Mouse (Mus musculus) megakaryocyte-erythroid progenitor cell, adult 5-6 weeks (primary cell): ENCODE results near the gene D430041D05Rik. TPM values are rescaled to one million over a fixed set of nuclear protein-coding genes. Genes with fewer than 3 reads are reported as not detected.

Source experiments
- ATAC-seq: replicated peaks from 2 replicates; pipeline ENCODE4 v1.8.0; 2016; ENCODE audit warnings: mild to moderate bottlenecking, inconsistent platforms; ENCODE audit not compliant: severe bottlenecking, poor library complexity, low FRiP score, low TSS enrichment
- total RNA-seq, 2 experiments: library from RNA; stranded (forward) in 1 of 2; stranded (reverse) in 1 of 2; fragments of 200-1000, 215-1000 nt in 1 of 2; fragments of >200 nt in 1 of 2; fragmentation: Nextera tagmentation in 1 of 2; gene quantifications; 2 replicates each; pipeline ENCODE4 v1.2.3; 2014 to 2017

The D430041D05Rik gene
- total RNA-seq, 2 experiments from 2014 or later, result not detected

DNA sequence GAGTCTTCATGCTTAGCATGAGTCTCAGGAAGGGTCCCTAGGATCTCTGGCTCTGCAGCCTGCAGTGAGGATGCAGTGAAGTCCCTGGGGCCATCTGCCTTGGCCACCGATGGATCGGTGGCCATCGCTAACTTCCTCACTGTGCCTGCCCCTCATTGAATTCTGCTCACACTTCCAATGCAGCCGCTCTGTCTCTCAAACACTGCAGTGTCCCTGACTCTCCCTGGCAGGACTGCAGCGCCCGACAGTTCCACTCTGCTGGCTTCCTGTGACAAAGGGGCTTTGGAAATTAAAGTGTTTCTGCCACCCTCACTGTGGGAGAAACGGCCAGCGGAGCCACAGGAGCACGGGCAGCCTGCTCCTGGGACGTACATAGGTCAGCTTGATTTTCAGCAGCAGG is 192.7 kb downstream of the D430041D05Rik start:
- no peak for ATAC-seq

DNA sequence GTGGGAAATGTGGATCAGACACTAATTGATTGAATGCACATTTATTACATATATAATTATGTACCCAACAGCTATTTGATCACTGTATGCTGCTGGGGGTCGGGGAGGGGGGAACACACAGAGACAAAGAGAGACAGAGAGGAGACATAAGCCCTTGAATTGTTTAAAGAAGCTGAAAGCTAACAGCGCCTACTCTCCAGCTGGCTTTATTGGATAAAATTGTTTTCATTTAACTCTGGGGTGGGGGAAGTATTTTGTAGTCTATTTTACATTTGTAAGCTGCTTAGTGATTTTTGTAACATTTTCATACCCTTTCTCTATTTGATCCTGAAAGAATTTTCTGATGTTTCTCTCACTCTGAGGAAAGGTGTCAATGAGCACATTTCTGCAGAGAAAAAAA is 201.4 kb downstream of the D430041D05Rik start:
- no peak for ATAC-seq

DNA sequence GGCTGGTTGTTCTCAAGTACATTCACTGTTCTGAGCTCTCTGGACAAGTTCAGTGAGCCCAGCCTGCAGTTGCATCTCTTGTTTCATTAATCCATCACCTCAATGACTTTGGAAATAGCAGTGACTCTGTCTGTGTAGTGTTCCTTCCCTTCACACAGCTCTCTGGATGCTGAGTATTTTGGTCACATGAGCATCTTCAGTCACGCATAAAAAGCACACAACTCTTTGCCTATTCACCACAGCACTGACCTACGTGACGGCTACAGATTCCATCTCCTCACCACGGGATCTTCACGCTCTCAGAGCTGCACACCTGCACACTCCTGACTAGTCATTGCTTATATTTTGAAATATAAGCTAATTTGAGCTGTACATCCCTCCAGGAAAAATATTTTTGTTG is 202.4 kb downstream of the D430041D05Rik start:
- no peak for ATAC-seq

DNA sequence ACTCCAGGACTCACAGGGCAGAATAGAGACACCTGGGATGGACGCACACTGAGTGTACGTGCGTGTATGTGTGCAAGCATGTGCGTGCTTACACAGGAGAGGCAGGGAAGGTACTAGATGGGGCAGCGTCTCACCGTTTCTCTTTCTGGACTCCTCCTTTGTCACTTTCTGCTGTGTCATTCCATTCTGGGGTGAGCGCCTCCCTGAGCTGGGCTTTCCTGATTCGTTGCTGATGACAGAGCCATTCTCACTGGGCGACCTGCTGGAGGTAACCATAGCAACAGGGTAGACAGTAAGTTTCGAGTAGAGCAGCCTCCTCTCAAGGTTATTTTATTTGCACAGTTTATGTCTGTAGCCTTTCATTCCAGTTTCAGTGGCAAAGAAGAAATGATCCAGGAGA is 202.9 kb downstream of the D430041D05Rik start:
- peak; percentile 64 for ATAC-seq

DNA sequence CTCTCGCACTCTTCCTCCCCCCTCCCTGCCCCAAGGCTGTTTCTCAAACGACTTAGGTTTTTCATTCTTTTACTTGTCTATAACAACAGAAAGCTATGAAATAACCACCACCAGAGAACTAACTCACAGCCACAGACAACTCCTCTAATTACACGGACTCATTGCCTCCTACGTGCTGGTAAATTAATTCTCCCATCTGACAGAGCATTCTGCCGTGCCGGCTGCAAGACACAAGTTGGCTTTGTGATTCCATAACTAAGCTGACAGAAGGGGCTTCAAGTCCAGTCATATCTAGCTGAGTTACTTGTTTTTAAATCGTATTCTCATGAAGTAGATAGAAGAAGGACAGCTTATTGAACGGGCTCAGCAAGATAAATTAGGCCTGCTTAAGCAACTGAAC is 205.2 kb downstream of the D430041D05Rik start:
- no peak for ATAC-seq

DNA sequence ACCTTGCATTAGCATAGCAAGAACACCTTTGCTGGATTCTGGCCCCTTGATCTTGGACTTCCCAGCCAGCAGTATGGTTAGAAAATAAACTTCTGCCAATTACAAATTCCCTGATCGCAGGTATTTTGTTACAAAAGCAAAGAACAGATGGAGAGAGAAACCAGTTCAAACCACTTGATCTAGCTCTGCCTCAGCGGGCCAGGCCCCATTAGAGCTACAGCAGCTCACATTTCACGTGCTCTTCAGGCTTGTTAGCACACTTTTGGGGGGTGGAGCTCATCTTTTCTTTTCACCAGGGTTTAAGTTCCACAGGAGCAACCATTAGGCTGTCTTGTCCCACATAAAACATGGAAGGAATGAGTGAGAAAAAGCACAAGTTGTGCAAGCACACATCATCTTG is 210.6 kb downstream of the D430041D05Rik start:
- no peak for ATAC-seq

DNA sequence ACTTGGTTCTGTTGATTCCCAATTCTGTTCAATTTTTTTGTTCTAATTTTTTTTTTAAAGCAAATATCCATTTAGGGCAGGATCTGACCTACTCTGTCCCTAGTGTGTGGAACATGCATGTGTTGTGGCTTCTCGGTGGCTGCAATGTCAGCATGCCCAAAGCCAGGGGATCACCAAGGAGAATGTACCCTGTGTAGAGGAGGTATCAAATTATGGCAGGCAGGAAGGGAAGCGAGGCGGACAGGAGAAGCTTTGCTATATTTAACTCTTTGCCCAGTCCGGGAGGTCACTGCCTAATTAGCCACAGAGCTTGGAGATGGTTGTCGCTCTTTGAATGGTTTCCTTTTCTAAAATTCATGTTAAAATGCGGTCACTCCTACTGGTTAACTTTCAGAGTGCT is 212.6 kb downstream of the D430041D05Rik start:
- ATAC-seq, result no peak

DNA sequence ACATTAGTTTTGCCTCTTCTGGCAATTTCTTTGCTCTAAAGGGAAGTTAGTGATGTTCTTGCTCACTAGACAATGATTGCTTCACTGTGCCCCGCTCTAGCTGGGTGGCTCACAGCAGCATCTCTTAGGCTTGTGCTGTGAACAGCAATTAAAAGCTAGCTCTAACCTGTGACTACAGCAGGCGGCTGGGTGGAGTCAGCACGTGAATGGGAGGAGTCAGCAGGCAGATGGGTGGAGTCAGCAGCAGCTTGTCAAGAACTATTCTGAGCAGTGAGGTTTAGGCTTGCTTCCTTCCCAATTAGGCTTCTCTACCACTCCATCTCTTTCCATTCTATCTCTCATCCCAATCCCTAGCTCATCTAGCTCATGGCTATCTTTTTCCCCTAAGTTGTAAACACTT is 213.5 kb downstream of the D430041D05Rik start:
- peak; percentile 70; the same call in 1 of the 2 replicates for ATAC-seq

DNA sequence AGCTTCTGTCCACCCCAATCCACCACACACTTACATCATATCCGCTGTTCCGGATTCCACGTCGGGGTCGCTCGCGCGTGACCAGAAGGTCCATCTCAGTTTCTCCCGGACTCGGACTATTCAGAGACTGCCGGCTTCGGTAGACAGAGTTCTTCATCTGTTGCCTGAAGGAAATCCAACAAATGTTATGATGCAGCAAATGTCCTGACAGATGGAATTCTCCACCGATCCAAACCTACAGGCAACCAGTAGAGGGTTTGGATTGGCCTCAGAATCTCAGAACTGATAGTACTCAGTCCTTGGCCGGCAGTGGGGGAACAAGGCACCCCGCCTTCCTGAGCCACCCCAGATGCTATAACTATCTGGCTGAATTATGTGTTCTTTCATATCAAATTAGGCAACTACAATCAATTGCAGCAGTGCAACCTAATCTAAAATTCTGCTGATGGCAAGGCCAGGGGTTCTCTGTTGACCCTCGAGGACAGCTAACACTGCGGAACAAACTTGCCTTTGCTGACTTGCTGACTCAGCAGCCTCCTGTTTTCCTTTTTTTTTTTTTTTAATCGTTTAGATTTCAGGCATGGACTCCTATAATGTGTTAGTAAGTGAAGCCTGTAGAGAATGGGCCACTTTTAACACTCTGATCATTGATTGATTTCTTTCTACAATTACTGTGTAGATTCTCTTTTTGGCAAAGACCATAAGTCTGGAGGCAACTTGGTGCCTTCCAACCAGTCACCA is 218.2 kb downstream of the D430041D05Rik start:
- ATAC-seq, result no peak

DNA sequence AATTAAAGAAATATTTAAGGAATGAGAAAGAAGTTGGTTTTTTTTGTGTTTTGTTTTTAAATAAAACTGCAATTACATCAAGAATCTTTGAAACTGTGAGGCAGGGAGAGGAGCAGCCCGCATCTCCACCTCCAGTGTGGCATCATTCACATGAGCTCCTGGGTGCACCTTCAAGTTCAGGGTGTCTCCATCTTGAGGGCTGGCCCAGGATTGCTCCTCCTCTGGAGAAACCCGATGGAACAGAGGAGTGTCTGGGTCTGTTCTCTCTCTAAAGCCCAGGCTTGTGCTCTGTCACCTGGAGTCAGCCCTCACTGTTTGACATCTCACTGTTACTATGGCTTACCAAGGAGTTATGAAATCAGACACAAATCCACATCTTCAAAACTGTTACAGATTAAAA is 219.1 kb downstream of the D430041D05Rik start:
- ATAC-seq, result no peak

DNA sequence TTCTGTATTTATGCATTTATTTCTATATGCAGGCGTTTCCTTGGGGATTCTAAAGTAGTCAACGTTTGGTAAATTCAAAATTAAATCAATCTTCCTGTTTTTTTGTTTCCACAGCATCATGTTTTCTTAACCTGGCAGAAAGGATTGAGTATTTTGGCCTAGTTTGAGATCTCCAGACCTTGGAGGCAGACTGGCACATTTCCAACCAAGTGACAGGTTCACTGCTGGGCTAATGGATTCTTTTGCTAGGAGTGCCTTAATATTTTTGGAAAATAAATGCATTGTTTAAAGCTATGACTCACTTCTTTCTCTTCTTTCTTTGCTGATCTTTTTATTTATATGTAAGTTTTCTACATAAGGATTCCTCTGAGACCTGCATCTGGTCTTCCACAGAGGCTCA is 222.0 kb downstream of the D430041D05Rik start:
- no peak for ATAC-seq

DNA sequence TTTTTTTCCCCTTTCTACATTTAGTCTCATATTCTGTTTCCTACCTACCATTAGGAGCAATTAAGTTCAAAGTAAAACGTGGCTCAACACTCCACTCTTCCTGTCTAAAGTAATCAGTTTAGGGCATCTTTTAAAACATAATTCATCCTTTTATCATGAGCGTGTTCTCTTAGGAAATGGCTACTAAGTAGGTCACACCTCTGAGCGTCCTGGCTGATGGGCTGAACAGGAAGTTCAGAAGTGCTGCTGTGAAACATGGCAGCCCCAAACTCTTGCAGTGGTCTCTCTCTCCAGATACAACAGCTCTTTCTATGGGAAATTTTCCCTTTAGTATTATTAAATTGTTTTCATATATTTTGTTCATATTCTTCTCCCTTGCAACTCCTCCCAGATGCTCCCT is 223.7 kb downstream of the D430041D05Rik start:
- no peak for ATAC-seq

DNA sequence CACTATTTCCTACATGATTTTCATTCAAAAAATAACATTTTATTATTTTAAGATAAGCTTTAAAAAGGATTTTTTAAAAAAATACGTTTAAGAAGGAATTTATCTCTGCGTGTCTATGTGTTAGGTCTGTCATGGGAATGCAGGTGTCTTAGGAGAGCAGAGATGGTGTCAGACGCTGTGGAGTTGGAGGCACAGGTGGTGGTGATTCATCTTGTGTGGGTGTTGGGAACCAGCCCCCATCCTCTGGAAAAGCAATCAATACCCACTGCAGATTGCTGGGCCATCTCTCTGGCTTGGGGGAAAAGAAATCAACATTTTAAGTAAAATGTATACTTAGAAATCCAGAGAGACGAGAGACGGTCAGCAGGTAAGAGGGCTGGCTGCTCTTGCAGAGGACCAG is 225.2 kb downstream of the D430041D05Rik start:
- no peak for ATAC-seq

DNA sequence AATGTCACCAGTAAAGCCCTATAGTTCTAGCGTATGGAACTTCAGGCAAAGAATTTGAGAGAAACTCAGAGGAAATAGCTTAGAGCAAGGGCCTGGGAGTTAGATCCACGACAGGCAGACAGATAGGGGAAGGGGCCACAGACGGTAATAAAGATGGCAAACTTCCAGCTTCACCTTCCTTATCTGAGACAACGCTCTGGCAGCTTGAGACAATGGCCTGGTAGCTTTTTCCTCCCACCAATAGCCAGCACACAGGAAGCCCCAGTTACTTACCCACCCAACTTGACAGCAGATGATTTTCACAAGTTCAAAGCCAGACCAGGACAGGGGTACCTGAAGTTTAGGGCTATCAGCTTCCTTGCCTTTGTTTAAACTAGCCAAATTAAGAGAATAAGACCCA is 226.5 kb downstream of the D430041D05Rik start:
- peak; percentile 27; the same call in 1 of the 2 replicates for ATAC-seq

DNA sequence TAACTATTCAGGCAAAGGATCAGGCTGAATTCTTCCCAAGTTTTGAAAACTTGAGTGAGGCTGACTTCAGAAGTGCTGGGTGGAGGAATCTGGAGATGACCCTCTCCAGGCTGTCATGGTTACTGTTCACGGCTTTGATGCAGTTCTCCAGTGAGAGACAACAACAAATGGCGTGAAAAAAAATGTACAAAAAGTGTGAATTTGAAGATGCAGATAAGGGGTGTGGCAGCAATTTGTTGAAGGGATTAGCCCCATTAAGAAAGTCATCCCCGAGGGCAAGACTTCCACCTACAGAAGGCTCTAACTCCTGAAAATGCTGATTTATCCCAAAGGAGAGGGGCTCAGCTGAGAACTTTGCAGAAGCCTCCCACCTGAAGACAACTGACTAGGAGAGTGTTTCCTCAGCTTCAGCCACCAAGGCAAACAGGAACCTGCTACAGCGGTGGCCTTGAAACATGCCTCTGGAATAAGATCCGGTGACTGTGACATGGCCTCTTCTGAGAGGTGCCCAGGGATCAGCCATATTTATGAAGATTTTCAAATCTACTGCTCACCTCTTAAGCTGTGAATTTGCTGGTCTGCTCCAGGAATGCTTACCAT is 227.5 kb downstream of the D430041D05Rik start:
- no peak for ATAC-seq

DNA sequence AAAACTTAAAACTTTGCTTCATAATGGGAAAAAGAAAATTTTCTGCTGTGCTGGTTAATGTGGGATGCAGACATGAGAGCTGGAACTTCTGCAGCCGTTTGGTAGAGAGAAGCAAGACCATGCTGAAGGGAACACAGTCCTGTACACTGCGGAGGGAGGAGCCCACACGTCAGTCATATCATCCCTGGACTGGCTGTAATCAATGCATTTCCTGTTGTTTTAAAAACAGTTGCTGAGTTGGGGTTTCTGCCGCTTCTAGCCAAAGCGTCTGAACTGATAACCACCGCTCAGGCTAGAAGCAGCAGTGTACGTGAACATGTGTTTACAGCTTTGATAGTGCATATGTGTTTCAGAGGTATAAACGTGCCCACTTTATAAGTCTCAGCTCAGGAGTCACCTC is 231.2 kb downstream of the D430041D05Rik start:
- ATAC-seq, result peak; percentile 50

DNA sequence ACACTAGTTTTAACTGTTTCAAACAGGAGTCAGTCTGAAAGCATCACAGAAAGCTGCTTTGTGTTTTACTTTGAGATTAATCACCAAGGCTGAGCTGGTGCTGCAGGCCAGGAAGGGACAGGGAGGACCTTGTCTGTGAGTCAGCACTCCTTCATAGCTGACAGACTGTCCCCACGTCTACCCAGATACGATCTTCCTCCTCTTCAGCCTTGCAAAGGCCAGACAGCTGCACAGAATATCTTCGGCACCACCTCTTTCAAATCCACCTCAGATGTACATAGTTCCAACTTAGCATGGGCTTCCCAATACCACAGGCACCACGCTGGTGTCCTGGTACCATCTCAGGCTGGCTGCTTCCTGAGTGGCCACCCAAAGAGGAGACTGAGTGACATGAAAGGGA is 232.6 kb downstream of the D430041D05Rik start:
- no peak for ATAC-seq

DNA sequence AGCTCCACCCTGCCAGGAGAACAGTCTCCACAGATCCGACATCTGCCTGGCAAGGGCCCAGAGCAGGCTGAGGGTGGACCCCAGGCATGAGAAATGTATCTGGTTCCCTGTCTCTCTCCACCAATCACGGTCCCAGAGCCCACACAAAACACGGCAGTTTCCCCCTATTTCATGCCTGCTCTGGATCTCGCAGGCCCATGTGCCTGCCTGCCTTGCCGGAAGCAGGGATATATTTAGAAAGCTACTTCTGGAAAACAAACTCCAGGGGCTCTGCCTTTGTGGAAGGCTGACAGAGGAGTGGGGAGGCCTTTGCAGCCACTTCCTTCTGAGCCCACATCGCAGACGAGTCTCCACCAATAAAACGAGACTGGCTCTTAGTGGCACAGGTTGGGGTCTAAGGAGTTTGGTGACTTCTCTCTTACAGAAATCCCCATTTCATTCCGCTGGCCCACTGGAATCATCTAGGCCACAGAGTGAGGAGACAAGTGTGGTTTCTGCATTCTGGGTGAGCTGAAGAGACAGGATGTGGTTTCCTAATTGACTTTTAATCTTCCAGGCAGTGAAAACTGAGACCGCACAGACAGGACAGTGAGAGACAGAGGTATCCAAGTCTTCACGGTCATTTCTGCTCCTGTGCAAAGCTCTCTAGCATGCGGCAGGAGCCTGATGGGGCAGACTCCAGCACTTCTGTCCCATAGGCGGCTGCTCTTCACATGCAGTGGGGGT is 233.7 kb downstream of the D430041D05Rik start:
- ATAC-seq, result peak; percentile 80

DNA sequence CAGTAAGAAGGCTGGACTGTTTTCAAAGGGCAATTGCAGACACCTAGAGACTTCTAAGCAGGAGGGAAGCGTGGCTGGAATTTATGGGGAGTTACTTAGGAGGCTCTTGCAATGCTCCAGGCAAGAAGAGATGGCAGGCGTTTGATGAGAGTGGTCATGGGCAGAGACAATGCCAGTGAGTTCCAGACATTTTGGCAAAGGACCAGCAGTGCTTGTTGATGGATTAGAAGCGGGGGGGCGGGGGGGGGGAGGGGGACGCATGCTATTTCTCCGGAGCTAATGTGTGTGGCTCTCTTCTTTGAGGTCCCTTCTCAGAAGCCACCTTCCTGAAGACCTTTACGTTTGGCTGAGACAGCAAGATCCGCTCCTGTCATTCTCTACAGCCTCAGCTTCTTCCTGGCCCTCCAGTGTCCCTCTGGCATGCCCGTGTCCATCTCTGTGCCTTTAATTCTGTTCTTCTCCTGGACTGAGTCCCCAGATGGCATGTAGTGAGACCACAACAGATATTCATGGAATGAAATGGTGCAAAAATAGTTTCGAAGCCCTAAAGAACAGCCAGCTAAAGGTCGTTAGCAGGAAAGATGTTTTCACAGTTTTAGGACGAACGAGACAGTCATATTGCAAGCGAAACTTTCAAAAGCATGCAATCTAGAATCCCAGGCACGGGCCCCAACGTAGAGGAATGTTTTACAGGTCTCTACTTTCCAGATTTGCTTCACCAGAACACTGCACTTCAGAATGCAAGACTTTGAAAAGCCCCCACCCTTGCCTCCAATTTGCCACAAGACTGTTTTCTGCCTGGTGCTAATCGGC is 234.4 kb downstream of the D430041D05Rik start:
- no peak for ATAC-seq
